Comparison of ENCODE assay signal across 25 mouse cellular contexts in the genomic region with DNA sequence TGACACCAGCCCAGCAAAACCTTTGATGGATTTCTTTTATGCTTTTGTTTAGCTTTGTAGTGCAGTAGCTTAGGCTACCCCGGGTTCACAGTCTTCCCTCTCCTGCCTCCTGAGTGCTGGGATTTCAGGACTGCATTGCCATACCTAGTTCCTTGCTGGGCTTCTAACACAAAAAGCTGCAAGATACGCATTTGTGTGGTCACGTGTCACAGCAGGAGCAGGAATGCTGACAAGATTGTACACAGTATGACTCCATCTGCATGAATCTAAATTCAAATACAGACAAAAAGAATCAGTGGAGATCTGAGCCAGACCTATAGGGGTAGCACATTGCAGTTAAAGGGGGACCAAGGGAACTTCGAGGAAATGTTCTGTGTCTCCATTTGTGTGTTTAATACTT. TPM values are rescaled to one million over a fixed set of nuclear protein-coding genes. Genes with fewer than 3 reads are reported as not detected.
DNase-seq lines count a peak whose midpoint lies in the region; ATAC-seq and TF ChIP-seq lines count a peak whose summit lies in the region.
"Had no signal": no experiment of that assay in that cellular context is flagged by ENCODE, and none has a peak within 500 bp of the region (broad histone marks: within the 10 kb centered on the region; RNA-seq: fewer than 3 reads in every experiment).

No protein-coding gene starts in this region.

- peaks cover 12% of the 10 kb centered on the region; the same call in 1 of the 2 replicates for H3K4me1 ChIP-seq in midbrain, embryonic 12.5 days
- H3K4me1 ChIP-seq in midbrain, embryonic 10.5 days: peaks cover 17% of the 10 kb centered on the region
- H3K4me1 ChIP-seq in liver, embryonic 14.5 days (replicated peaks; ENCODE audit: control insufficient read depth in 2 of 2, insufficient read depth in 2 of 2, low read length in 1 of 2): peaks cover 42 to 52% of the 10 kb centered on the region in 2 experiments

- 0 out of 2 replicates have a peak, but pooled peaks have one; percentile 23 for ATAC-seq in midbrain, embryonic 12.5 days (ENCODE audit: low FRiP score, low read depth)
- no peak for ATAC-seq in liver, embryonic 14.5 days (ENCODE audit: insufficient read depth)
- ATAC-seq: activated CD4-positive, CD25-positive, alpha-beta regulatory T cell, adult 4 months; inflammation-experienced regulatory T-cells, adult 6 months; Patski had no signal

- H3K36me3 ChIP-seq in midbrain, embryonic 12.5 days: no peaks in the 10 kb centered on the region
- no peaks in the 10 kb centered on the region for H3K36me3 ChIP-seq in midbrain, embryonic 10.5 days
- no peaks in the 10 kb centered on the region for H3K36me3 ChIP-seq in liver, embryonic 14.5 days (replicated peaks; ENCODE audit: control insufficient read depth, insufficient read depth, low read depth)
- H3K36me3 ChIP-seq: neural tube, embryonic 15.5 days had no signal

- H3K4me2 ChIP-seq in midbrain, embryonic 12.5 days (replicated peaks): no peak overlapping the region
- H3K4me2 ChIP-seq in liver, embryonic 14.5 days (ENCODE audit: low read depth): no peak overlapping the region
- H3K4me2 ChIP-seq: neural tube, embryonic 15.5 days had no signal

- no peak overlapping the region for H3K9ac ChIP-seq in midbrain, embryonic 12.5 days (replicated peaks)
- no peak overlapping the region for H3K9ac ChIP-seq in liver, embryonic 14.5 days (replicated peaks)
- H3K9ac ChIP-seq: neural tube, embryonic 15.5 days had no signal

- no peak for TF ChIP-seq CTCF in liver, embryonic 14.5 days (IDR thresholded peaks at IDR 0.05; ENCODE audit: low read depth)

- peak; percentile 34 to 54 for DNase-seq in cerebellum, postnatal 14 days
- no peak for DNase-seq in cerebellum, adult 11-12 months
- DNase-seq in midbrain, embryonic 10.5 days (ENCODE audit: low spot score): no peak
- DNase-seq in liver, embryonic 14.5 days (ENCODE audit: low read depth in 3 of 3, low spot score in 3 of 3): no peak
- no peak for DNase-seq in natural killer cell, adult 2 months (ENCODE audit: low spot score in 2 of 2)
- no peak for DNase-seq in adrenal gland, adult 8-10 months
- DNase-seq in cerebellum, postnatal 4 days (ENCODE audit: low spot score in 2 of 2): no peak
- DNase-seq: adrenal gland, postnatal 14 days; cerebellum, adult 11 months; gastrocnemius, postnatal 36 days; kidney, adult 2 months; kidney, postnatal 14 days; lung, adult 18-20 months; lung, postnatal 14 days; right cerebral cortex, postnatal 14 days; spleen, adult 18-20 months had no signal

- no peak overlapping the region for H3K27ac ChIP-seq in midbrain, embryonic 12.5 days (replicated peaks)
- H3K27ac ChIP-seq in midbrain, embryonic 10.5 days (replicated peaks): no peak overlapping the region
- peak overlapping the region; percentile 38; the same call in 1 of the 2 replicates for H3K27ac ChIP-seq in liver, embryonic 14.5 days
- H3K27ac ChIP-seq: layer of hippocampus, adult 2 months; neural tube, embryonic 15.5 days had no signal

- WGBS in midbrain, embryonic 12.5 days: 12% methylated on average over 4 of the region's 4 CpGs
- WGBS in midbrain, embryonic 10.5 days: 22% methylated on average over 4 of the region's 4 CpGs
- 59% methylated on average over 4 of the region's 4 CpGs for WGBS in liver, embryonic 14.5 days (ENCODE audit: insufficient replicate concordance)

- no peaks in the 10 kb centered on the region for H3K9me3 ChIP-seq in midbrain, embryonic 12.5 days
- H3K9me3 ChIP-seq in midbrain, embryonic 10.5 days (replicated peaks): no peaks in the 10 kb centered on the region
- no peaks in the 10 kb centered on the region for H3K9me3 ChIP-seq in liver, embryonic 14.5 days (ENCODE audit: control insufficient read depth, low read length)
- H3K9me3 ChIP-seq: neural tube, embryonic 15.5 days had no signal

- no peak for TF ChIP-seq EP300 in liver, embryonic 14.5 days (IDR thresholded peaks at IDR 0.05; ENCODE audit: low read depth)

- peaks cover 20% of the 10 kb centered on the region for H3K27me3 ChIP-seq in midbrain, embryonic 12.5 days
- peaks cover 7% of the 10 kb centered on the region for H3K27me3 ChIP-seq in midbrain, embryonic 10.5 days (ENCODE audit: low read depth, poor library complexity, severe bottlenecking)
- no peaks in the 10 kb centered on the region for H3K27me3 ChIP-seq in liver, embryonic 14.5 days (ENCODE audit: control insufficient read depth, insufficient read depth, low read length)
- H3K27me3 ChIP-seq: megakaryocyte, embryonic 14.5 days; neural tube, embryonic 15.5 days; Patski had no signal

- H3K4me3 ChIP-seq in midbrain, embryonic 12.5 days: no peak overlapping the region
- no peak overlapping the region for H3K4me3 ChIP-seq in midbrain, embryonic 10.5 days
- H3K4me3 ChIP-seq in liver, embryonic 14.5 days (ENCODE audit: insufficient read depth in 1 of 2, low read depth in 2 of 2, low read length in 2 of 2): no peak overlapping the region
- H3K4me3 ChIP-seq: erythroblast, embryonic 14.5 days; layer of hippocampus, adult 2 months; megakaryocyte, embryonic 14.5 days; myocyte; neural tube, embryonic 15.5 days had no signal

RNA-seq across cellular contexts. Expression of gene Rgcc, which starts 6.9 kb away (rescaled TPM):
- 12.7 and 17.2 TPM in 2 replicates for polyA plus RNA-seq in midbrain, embryonic 12.5 days (2016; fragmentation: Nextera tagmentation; extraction: Ambion mirVana)
- polyA plus RNA-seq in midbrain, embryonic 10.5 days (2016; fragmentation: Nextera tagmentation; extraction: Ambion mirVana): 16.1 and 18.7 TPM in 2 replicates
- polyA plus RNA-seq in liver, embryonic 14.5 days (2012; rRNA removed): 226 and 293 TPM in 2 replicates
- polyA plus RNA-seq in liver, embryonic 14.5 days (2014; fragmentation: Nextera tagmentation; extraction: Ambion mirVana): 357 and 375 TPM in 2 replicates
- total RNA-seq in adrenal gland, adult 8-10 months (2022): 100 to 1,000 TPM in 3 of 4 experiments, 10 to 100 TPM in 1; 88.1 to 240 (median 162) TPM

Comparison
In these comparisons a context has a peak if more than half of its experiments do, and no peak if none do; other contexts are left out.
1. DNase-seq: peak in cerebellum, postnatal 14 days (2 of 2); none in cerebellum, adult 11-12 months (single experiment), midbrain, embryonic 10.5 days (single experiment), liver, embryonic 14.5 days (0 of 3), natural killer cell, adult 2 months (0 of 2), adrenal gland, adult 8-10 months (single experiment) and cerebellum, postnatal 4 days (0 of 2).
2. RNA of gene Rgcc, which starts 6.9 kb away (polyA plus RNA-seq): 226 to 375 TPM in liver, embryonic 14.5 days; 12.7 to 17.2 TPM in midbrain, embryonic 12.5 days and 16.1 to 18.7 TPM in midbrain, embryonic 10.5 days; every median in the first group is over 10 times any median in the second.